Mouse (Mus musculus): ENCODE data around the gene Ugt1a6b. TPM values are rescaled to one million over a fixed set of nuclear protein-coding genes. Genes with fewer than 3 reads are reported as not detected.

Gene Ugt1a6b
- polyA plus RNA-seq, 1 experiment, result not detected

DNA sequence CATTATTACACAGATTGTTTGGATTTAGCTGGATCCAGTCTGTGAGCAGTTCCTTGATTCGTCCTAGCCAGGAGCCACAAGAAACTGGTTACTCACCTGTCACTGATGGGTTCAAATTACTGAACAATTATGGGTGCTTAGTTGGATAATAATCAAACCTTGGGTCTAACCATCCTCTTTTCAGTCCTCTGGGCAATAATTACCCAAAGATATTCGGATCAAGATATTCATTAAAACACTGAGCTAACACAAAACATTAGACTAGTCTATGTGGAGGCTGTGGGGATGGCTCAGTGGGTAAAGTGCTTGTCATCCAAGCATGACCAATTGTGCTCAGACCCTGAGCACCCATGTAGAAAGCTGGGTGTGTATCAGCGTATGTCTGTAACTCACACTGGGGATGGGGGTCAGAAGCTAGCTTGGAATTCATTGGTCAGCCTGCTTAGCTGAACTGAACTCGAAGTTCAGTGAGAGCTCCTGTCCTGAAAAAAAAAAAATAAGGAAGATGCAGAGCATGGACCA is 132.9 kb downstream of the Ugt1a6b start:
- peaks cover 5% of the 10 kb centered on the region; the same call in 1 of the 2 replicates for H3K27me3 ChIP-seq (ENCODE audit: control insufficient read depth)
- H3K36me3 ChIP-seq (ENCODE audit: control insufficient read depth), result no peaks in the 10 kb centered on the region
- H3K4me1 ChIP-seq (ENCODE audit: control insufficient read depth), result no peaks in the 10 kb centered on the region
- peaks cover 72% of the 10 kb centered on the region for H3K9me3 ChIP-seq (ENCODE audit: control insufficient read depth, low read length)
- TF ChIP-seq GATA1 (IDR thresholded peaks at IDR 0.05; ENCODE audit: low read length) (no peak), TAL1 (IDR thresholded peaks at IDR 0.05; ENCODE audit: low read length) (no peak)
- H3K4me3 ChIP-seq (replicated peaks), result no peak overlapping the region

DNA sequence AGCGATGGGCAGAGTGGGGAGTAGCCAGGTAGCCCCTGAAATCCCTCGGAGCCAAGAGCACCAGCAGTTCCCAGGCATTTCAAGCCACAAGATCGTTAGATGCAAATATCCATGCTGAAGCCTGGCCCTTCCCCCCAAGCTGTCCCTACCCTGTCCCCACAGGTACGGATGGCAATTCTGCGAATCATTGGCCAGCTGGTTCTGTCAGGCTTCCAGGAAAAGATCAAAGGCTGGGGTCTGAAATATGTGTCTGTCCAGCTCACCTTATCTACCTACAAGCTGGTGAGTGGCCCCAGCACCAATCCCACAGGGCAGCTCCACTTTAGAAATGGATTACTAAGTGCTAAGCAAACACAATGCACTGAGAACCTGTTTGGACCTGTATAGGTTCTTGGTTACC is 134.3 kb downstream of the Ugt1a6b start:
- Histone ChIP-seq H3K36me3 (ENCODE audit: control insufficient read depth) (no peaks in the 10 kb centered on the region), H3K9me3 (ENCODE audit: control insufficient read depth, low read length) (peaks cover 74% of the 10 kb centered on the region), H3K4me3 (replicated peaks) (no peak overlapping the region), H3K27me3 (ENCODE audit: control insufficient read depth) (peaks cover 5% of the 10 kb centered on the region; the same call in 1 of the 2 replicates), H3K4me1 (ENCODE audit: control insufficient read depth) (no peaks in the 10 kb centered on the region)
- TF ChIP-seq TAL1 (IDR thresholded peaks at IDR 0.05; ENCODE audit: low read length), result no peak
- TF ChIP-seq GATA1 (IDR thresholded peaks at IDR 0.05; ENCODE audit: low read length), result no peak

DNA sequence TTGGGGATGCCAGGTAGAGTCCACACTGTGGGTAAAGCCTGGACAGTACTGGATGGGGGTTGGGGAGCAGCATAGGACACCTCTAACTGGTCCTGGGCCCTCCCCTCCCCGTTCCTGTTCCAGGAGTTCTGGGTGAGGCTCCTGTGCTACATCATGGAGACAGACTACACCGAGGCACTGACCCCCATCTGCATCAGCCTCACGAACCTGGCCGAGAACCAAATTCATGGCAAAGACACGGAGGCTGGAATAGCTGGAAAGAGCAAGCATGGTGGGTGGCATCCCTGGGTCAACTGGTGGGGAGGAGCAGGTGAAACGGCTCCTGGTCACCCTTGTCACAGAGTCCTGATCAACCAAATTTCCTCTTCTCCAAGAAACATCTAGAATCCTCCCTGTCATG is 135.7 kb downstream of the Ugt1a6b start:
- Histone ChIP-seq H3K36me3 (ENCODE audit: control insufficient read depth) (no peaks in the 10 kb centered on the region), H3K4me1 (ENCODE audit: control insufficient read depth) (no peaks in the 10 kb centered on the region), H3K9me3 (ENCODE audit: control insufficient read depth, low read length) (peaks cover 74% of the 10 kb centered on the region), H3K4me3 (replicated peaks) (no peak overlapping the region), H3K27me3 (ENCODE audit: control insufficient read depth) (peaks cover 5% of the 10 kb centered on the region; the same call in 1 of the 2 replicates)
- TF ChIP-seq GATA1 (IDR thresholded peaks at IDR 0.05; ENCODE audit: low read length) (no peak), TAL1 (IDR thresholded peaks at IDR 0.05; ENCODE audit: low read length) (no peak)

- Histone ChIP-seq H3K4me1 (ENCODE audit: control insufficient read depth) (no peaks in the 10 kb centered on the region), H3K27me3 (ENCODE audit: control insufficient read depth) (peaks cover 3% of the 10 kb centered on the region; the same call in 1 of the 2 replicates), H3K9me3 (ENCODE audit: control insufficient read depth, low read length) (peaks cover 75% of the 10 kb centered on the region), H3K36me3 (ENCODE audit: control insufficient read depth) (no peaks in the 10 kb centered on the region), H3K4me3 (replicated peaks) (no peak overlapping the region)
- TF ChIP-seq TAL1 (IDR thresholded peaks at IDR 0.05; ENCODE audit: low read length) (no peak), GATA1 (IDR thresholded peaks at IDR 0.05; ENCODE audit: low read length) (no peak)
Measured at GRCm38 (mm10) chr1:88240072-88240471, 137.0 kb downstream of the Ugt1a6b start.

DNA sequence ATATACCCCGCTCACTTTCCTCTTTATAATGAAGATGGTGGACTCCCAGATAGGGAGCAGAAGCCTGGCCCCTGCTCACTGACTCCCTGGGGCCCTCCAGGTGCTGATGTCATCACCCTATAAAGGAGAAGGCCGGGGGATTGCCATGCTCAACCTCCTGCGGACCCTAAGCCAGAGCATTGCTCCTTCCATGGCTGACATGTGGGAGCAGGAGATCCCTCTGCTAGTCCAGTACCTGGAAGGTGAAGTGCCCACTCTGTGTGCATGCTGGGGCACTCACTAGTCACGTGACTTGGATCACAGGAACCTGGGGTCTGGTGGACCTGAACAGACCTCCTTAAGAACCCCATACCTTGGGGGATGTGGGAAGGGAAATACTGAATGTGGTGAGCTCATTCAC is 137.5 kb downstream of the Ugt1a6b start:
- peaks cover 73% of the 10 kb centered on the region for H3K9me3 ChIP-seq (ENCODE audit: control insufficient read depth, low read length)
- no peak for TF ChIP-seq GATA1 (IDR thresholded peaks at IDR 0.05; ENCODE audit: low read length)
- no peak for TF ChIP-seq TAL1 (IDR thresholded peaks at IDR 0.05; ENCODE audit: low read length)
- H3K4me3 ChIP-seq (replicated peaks), result no peak overlapping the region
- no peaks in the 10 kb centered on the region for H3K4me1 ChIP-seq (ENCODE audit: control insufficient read depth)
- H3K27me3 ChIP-seq (ENCODE audit: control insufficient read depth), result no peaks in the 10 kb centered on the region
- H3K36me3 ChIP-seq (ENCODE audit: control insufficient read depth), result no peaks in the 10 kb centered on the region

GRCm38 (mm10) chr1:88243861-88244260 is 140.8 kb downstream of the Ugt1a6b start:
- H3K4me3 ChIP-seq (replicated peaks), result no peak overlapping the region
- H3K9me3 ChIP-seq (ENCODE audit: control insufficient read depth, low read length), result peaks cover 73% of the 10 kb centered on the region
- H3K4me1 ChIP-seq (ENCODE audit: control insufficient read depth), result no peaks in the 10 kb centered on the region
- TF ChIP-seq GATA1 (IDR thresholded peaks at IDR 0.05; ENCODE audit: low read length) (no peak), TAL1 (IDR thresholded peaks at IDR 0.05; ENCODE audit: low read length) (no peak)
- no peaks in the 10 kb centered on the region; the same call in 1 of the 2 replicates for H3K27me3 ChIP-seq (ENCODE audit: control insufficient read depth)
- H3K36me3 ChIP-seq (ENCODE audit: control insufficient read depth), result no peaks in the 10 kb centered on the region

- no peaks in the 10 kb centered on the region for H3K4me1 ChIP-seq (ENCODE audit: control insufficient read depth)
- H3K27me3 ChIP-seq (ENCODE audit: control insufficient read depth), result no peaks in the 10 kb centered on the region; the same call in 1 of the 2 replicates
- H3K36me3 ChIP-seq (ENCODE audit: control insufficient read depth), result no peaks in the 10 kb centered on the region
- H3K4me3 ChIP-seq (replicated peaks), result no peak overlapping the region
- TF ChIP-seq TAL1 (IDR thresholded peaks at IDR 0.05; ENCODE audit: low read length) (no peak), GATA1 (IDR thresholded peaks at IDR 0.05; ENCODE audit: low read length) (no peak)
- peaks cover 71% of the 10 kb centered on the region for H3K9me3 ChIP-seq (ENCODE audit: control insufficient read depth, low read length)
Measured at GRCm38 (mm10) chr1:88245881-88246280, 142.8 kb downstream of the Ugt1a6b start.

GRCm38 (mm10) chr1:88246386-88246785 is 143.3 kb downstream of the Ugt1a6b start:
- Histone ChIP-seq H3K4me1 (ENCODE audit: control insufficient read depth) (no peaks in the 10 kb centered on the region), H3K4me3 (replicated peaks) (no peak overlapping the region), H3K36me3 (ENCODE audit: control insufficient read depth) (no peaks in the 10 kb centered on the region), H3K9me3 (ENCODE audit: control insufficient read depth, low read length) (peaks cover 70% of the 10 kb centered on the region), H3K27me3 (ENCODE audit: control insufficient read depth) (no peaks in the 10 kb centered on the region; the same call in 1 of the 2 replicates)
- no peak for TF ChIP-seq GATA1 (IDR thresholded peaks at IDR 0.05; ENCODE audit: low read length)
- TF ChIP-seq TAL1 (IDR thresholded peaks at IDR 0.05; ENCODE audit: low read length), result no peak

- Histone ChIP-seq H3K9me3 (ENCODE audit: control insufficient read depth, low read length) (peaks cover 70% of the 10 kb centered on the region), H3K4me3 (replicated peaks) (no peak overlapping the region)
Measured at GRCm38 (mm10) chr1:88247660-88248059, 144.6 kb downstream of the Ugt1a6b start.

GRCm38 (mm10) chr1:88248658-88249057 is 145.6 kb downstream of the Ugt1a6b start:
- H3K36me3 ChIP-seq (ENCODE audit: control insufficient read depth), result no peaks in the 10 kb centered on the region
- H3K9me3 ChIP-seq (ENCODE audit: control insufficient read depth, low read length), result peaks cover 71% of the 10 kb centered on the region
- H3K4me1 ChIP-seq (ENCODE audit: control insufficient read depth), result no peaks in the 10 kb centered on the region
- TF ChIP-seq GATA1 (IDR thresholded peaks at IDR 0.05; ENCODE audit: low read length) (no peak), TAL1 (IDR thresholded peaks at IDR 0.05; ENCODE audit: low read length) (no peak)
- peaks cover 2% of the 10 kb centered on the region; the same call in 1 of the 2 replicates for H3K27me3 ChIP-seq (ENCODE audit: control insufficient read depth)
- no peak overlapping the region for H3K4me3 ChIP-seq (replicated peaks)

More at GRCm38 (mm10) chr1:88247660-88248059, 144.6 kb downstream of the Ugt1a6b start:
- TF ChIP-seq TAL1 (IDR thresholded peaks at IDR 0.05; ENCODE audit: low read length), result no peak
- TF ChIP-seq GATA1 (IDR thresholded peaks at IDR 0.05; ENCODE audit: low read length), result no peak
- peaks cover 2% of the 10 kb centered on the region; the same call in 1 of the 2 replicates for H3K27me3 ChIP-seq (ENCODE audit: control insufficient read depth)
- no peaks in the 10 kb centered on the region for H3K36me3 ChIP-seq (ENCODE audit: control insufficient read depth)
- no peaks in the 10 kb centered on the region for H3K4me1 ChIP-seq (ENCODE audit: control insufficient read depth)

Measured in erythroblast, embryonic 14.5 days (primary cell).